Mouse (Mus musculus) heart, adult 9 months (tissue): Measurements from ENCODE around the gene Ssx2ip.
A peak's percentile ranks its signal among the peaks of the same experiment; 100 is the strongest.

ENCODE experiments used
- DNase-seq, 2 experiments: peaks; one replicate each; pipeline ENCODE4 v3.0.0; 2022; ENCODE audit warnings: low spot score in 2 of 2

The Ssx2ip gene

DNA sequence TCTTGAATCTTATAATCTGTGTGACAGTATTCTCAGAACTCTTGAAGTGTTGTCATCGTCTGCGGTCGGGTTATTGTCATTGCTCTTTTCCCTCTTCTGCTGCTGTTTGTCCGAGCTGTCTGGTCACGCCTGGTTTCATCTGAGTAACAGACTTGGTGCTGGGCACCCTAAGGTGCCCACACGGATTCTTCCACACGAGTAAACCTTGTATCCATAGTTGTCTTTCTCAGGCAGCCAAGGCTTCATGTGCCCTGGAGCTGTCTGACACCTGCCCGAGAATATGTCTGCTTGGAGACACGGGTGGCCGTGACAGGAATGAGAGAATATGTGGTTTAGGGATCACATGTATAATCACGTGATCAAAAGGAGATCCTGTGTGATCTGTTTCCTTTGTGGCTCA is 31.1 kb downstream of the Ssx2ip start:
- no peak for DNase-seq

DNA sequence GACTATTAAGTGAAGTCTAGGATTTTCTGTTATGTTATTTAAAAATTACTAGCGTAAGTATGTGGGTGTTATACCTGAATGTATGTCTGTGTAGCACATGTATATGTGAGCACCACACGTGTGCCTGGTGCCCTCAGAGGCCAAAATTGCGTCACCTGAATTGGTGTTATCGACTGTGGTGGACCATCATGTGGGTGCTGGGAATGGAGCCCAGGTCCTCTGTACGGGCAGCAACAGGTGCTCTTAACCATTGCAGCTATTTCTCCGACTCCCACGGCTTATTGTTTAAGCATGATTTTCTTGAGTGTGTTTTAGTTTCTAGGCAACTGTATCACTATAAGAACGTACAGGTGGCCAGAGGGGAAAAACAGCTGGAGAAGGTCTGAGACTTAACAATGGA is 31.7 kb downstream of the Ssx2ip start:
- DNase-seq, result no peak

DNA sequence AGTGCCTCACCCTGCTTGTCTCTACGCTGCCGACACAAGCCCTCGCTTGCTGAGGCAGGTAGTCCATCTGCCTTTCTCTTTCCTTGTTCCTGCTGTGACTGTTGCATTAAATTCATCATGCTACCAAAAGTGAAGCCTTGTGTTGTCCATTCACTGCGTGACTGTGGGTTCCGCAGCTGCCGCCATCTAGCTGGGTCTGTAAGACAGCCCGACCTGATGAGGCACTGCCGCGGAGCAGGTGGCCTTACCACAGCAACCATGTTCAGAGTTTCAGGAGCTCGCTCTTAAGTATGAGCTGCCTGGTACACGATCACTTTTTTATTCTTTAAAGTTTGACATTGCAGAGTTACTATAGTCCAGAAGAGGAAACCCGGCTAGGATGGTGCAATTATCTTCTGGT is 35.6 kb downstream of the Ssx2ip start:
- no peak for DNase-seq

DNA sequence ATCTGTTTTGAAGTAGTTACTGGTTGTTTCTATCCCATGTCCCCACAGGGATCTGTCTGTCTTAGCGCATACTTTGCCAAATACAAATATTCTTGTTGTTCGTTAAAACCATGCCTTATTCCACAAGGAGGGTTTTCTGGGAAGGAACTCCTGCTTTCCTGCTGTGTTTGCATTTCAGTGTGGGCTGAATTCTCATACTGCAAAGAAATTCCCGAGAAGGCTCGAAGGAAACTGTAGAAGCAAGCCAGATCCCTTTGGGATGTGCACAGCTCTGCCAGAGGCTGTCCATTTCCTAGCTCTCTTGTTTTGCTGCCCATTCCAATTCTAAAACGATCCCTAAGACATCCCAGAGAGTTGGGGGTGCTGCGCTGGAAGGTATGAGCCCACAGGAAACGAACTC is 36.0 kb downstream of the Ssx2ip start:
- DNase-seq, result no peak

DNA sequence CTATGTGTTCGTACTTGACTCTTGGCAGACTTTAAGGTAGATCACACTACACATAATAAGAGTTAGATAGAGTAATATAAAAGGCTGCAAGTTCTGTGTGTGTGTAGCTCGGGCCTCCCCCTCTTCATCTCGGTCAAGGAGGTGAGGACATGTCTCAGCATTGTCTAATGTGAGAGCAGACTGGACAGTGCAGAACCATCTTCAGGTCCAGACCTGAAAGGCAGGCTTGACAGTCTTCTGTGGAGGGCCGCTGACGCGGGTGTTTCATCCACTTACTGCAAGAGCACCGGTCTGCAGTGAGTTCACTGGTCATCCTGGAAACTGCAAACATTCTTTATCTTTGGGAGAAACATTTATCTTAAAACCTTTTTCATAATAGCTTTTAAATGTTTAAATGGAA is 38.0 kb downstream of the Ssx2ip start:
- DNase-seq, result no peak

DNA sequence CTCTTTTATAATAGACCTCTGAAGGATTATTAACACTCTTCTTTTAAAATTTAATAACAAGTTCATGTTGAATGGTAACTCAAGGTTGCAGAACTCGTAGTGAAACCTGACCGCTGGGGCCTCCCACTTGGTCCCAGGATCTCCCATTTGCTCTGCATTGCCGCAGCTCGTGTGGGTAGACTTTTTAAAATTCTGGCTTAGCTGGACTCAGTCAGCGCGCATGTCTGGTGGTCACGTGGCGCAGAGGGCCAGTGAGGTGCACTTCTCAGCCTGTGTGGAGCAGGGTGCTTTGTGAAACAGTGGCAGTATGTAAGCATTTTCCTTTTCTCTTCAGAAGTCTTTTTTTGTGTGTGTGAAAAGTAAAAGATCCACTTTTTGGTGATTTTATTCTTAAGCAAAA is 38.5 kb downstream of the Ssx2ip start:
- DNase-seq, result no peak

DNA sequence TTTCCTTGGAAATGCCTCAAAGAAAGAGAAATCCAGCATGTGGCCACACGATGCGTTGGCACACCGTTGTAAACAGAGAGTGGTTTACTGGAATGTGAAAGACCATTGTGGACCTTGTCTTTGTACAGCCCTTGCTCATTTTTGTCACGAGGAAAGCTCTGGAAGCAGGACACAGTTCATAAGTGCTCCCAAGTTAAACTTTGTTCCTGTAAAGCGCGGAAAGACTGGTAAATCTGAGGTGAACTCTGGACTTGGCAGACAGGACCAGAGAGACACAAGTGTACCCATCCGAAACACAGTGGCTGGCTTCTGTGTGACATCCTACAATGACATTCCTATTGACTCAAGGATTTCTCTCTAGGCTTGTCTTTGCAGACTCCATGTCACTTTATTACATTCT is 38.9 kb downstream of the Ssx2ip start:
- no peak for DNase-seq

DNA sequence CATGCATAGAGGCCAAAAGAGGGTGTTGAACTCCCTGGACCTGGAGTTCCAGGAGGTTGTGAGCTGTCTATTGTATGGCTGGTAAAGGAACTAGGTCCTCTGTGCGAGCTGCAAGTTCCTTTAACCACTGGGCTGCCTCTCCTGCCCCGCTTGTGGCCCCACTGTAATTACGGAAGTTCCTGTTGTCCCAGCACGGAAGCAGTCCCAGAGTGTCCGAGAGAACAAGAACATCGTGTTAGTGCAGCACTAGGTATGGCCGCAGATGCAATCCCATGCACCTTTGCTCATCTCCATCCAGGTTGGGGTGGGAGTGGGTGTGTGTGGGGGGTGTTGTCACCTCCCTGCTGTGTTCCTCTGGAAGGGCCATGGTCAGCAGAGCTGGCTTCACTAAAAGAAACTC is 40.4 kb downstream of the Ssx2ip start:
- no peak for DNase-seq

DNA sequence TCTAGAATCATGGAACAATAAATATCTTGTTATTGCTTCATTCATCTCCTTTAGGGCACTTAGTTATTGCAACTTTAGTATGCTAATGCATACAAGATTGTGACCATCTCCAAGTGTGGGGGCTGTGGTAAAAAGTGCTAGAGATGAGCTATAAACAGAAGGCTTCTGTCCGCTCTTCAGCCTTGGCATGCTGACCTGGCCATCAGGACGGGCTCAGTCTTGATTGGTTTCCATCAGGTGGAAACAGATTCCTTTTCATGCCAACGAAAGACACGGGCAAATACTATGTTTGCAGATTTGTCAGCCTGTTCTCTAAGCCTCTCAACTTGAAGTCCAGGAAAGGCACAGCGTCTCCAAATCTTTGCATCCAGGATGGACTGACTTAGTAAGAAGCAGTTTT is 42.7 kb downstream of the Ssx2ip start:
- DNase-seq, result no peak

DNA sequence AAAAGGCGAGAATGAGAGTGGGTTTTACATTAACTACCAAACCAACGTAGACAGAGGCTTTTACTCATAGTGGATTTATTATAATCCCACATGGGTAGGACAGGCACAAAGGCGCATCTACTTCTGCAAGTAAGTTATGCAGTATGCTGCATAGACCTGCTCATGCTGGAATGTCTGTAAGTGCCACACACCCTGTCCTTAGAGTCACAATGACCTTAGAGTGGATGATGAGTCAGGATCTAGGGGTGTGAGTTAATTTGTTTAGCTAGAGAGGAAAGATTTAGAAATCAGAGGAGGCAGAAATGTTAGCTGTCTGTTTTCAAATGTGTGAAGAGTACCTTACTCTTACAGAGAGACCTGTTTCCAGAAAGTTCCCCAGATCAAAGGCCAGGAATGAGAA is 43.2 kb downstream of the Ssx2ip start:
- DNase-seq, result no peak

DNA sequence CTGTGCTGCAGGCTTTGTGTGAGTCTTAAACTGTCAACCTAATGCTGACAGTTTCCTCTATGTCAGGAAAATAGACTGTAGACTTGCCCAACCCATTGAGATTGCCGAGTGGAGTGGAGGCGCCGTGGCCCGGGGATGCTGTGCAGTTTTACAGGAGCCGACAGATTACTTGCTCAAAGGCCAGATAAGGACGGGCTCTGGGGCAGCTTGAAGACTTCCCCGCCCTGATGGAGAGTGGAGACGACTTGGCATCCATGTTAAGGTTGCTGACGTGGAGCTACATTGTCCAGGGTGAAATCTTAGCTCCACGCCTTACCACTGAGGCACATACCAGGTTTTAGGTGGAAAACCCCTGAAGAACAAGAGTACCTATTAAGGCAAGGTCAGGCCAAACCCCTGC is 43.9 kb downstream of the Ssx2ip start:
- no peak for DNase-seq

DNA sequence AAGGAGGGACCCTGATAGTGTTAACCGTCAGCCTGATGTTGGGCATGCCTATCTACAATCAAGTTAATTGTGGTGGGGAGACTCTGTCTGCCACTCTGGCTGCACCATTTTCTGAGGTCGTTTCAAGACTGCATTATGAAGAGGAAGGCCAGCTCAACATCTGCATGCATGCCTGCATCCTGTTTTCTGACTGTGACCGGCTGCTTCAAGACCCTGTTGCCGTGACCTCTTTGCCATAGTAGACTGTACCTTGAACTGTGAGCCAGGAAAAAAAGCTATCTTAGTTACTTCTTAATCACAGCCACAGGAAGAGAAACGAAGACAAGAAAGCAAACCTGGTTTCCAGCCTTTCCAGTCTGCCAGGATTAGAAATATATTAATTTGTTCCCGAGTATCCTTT is 44.5 kb downstream of the Ssx2ip start:
- DNase-seq, result no peak

DNA sequence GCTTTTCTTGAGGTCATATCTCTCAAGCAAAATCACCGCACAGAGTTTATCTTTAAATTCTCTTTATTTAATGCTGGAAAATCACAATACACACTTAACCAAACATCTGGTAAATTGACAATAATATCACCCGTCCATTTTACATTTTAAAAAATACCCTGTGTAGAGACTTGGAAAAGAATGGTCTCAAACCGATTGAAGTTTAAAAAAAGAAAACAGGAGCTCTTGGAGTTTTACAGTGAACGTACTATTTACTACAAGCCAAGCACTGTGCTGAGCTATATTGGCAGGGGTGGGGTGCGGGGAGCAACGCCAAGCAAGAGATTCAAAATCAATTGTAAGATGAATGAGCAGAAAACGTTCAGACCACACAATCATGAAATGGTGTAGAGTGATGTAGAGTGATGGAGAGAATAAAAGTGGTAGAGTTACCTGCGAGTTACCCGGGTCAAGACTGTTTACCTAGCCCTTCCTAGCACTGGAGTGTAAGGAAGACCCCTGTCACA is 45.4 kb downstream of the Ssx2ip start, which contains the start of gene Ctbs:
Gene Ctbs, plus strand, starts transcription at position 51 of the 506 bp plus-strand sequence.
- no peak for DNase-seq

DNA sequence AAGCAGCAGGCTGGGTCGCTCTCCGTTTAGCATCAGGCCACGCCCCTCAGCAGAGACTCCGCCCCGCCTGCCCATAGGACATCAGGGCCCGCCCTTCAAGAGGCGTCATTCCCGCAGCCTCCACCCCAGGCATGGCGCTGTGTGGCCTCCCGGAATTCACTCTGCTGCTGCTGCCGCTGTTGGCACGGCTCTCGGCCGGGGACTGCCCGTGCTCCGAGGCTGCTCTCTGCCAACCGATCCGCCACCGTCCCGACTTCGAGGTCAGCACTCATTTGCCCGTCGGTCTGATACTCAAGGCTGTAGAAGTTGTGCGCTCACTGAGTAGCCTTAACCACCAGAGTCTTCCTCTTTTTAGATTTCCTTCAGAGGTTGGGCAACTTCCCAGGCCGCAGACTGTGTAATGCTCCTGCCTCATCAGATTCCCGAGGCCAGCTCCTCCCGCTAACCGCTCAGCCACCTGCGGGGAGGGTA is 46.0 kb downstream of the Ssx2ip start:
- DNase-seq, result peak; percentile 91 to 92

DNA sequence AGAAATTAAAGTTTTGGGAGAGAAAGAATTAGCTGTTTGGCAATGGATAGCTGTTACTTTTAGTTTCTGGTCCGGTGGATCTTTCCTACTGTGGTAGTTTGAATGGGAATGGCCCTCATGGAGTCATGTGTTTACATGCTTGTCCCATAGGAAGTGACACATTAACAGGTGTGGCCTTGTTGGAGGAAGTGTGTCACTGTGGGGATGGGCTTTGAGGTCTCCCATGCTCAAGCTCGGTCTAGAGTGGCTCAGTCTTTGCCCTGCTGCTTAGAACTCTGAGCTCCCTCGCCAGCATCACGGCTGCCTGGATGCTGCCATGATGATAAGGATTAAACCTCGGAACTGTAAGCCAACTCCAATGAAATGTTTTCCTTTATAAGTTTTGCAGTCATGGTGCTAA is 46.9 kb downstream of the Ssx2ip start:
- DNase-seq, result no peak

DNA sequence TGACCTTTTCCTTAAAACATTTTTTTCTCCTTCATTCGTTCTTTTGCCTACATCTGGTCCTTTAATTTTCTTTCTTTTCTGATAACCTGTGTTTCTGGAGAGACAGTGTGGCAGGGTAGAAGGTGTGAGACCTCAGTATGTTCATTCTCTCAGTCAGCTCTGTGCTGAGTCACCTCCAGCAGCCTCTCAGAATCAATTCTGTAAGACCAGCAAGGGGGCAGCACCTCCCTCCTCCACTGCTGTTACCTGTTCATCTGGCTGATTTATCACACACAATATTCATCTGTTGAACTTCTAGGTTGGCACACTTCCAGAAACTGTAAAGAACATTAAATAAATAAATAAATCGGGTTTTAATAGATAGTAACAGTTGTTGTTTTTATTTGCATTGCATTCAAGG is 58.5 kb downstream of the Ssx2ip start:
- DNase-seq, result no peak

DNA sequence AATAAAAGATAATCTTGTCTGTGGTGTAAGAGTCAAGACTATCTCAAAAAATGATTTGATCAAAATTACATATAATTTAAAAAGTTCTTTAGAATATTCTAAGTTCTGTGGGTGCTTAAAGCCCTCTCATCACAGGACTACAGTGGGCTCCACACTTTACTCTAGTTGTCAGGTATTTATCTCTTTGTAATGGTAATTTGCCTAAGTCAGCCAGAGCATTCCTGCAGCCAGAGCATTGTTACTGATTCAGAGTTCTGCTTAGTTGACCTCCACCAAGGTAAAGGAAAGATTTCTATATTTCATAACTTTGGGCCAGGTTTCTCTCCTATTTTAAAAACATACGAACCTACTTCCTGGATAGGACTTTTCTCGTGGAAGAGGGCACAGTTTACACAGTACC is 64.8 kb downstream of the Ssx2ip start:
- no peak for DNase-seq

DNA sequence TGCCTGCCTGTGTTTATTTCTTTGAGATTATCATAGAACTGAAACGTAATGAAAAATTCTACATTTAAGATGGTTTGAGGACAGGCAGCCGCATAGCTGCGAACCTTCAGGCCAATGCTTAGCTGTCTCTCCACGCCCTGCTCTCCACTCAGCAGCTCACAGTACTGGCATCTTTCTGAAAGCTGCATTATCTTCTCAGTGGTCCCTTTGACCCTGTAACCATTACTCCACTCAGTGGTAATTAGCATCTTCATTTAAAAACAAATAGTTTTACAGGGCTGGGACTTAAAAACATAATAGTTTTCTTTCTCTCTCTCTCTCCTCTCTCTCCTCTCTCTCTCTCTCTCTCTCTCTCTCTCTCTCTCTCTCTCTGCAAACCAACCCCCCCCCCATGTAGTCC is 68.2 kb downstream of the Ssx2ip start:
- no peak for DNase-seq

DNA sequence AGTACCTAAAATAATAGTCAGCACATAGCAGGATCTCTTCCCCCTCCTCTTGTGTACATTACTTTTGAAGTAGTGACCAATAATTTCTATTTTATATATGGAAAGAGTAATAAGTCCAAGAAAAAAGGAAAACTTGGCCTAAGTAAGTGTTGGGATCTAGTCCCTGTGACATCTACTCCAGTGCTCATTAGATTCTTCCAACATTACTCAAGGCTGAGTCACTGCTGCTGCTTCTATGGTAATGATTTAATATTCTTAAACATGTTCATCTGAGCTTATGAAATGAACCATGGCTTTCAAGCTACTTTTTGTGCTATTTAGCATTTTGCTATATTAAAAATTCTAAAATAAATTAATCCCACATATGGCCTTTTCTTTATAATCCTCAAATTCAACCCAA is 69.3 kb downstream of the Ssx2ip start:
- DNase-seq, result no peak

DNA sequence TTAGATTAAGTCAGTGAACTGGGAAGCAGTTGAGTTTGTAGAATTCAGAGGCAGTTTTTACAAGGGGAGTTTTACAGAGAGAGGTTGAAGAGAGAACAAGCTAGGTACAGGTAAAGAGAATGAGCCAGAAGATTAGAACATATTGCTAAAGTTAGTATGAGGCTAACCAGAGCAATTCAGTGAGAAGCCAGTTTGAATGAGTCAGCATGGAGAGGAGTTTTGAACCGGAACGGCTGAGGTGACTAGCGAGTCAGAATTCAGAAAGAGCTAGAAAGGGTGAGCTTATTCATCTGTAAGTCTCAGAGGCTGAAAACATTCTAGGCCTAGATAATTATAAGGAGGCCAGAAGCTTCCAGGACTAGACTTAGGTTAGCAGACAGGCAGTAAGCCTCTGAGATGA is 70.0 kb downstream of the Ssx2ip start:
- DNase-seq, result no peak

DNA sequence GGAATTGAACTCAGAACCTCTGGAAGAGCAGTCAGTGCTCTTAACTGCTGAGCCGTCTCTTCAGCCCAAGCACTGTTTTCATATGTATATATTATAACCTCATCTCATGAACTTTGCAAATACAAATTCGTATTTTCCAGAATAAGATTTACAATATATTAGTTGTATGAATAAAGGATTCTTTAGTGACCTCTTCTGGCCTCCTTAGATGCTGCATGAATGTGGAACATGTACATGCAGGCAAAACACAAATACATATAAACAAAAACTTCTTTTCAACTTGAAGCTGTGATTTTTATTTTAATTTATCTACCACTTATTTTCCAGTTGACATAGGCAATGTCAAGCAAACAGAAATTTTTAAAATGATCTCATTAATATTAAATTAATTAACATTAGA is 77.6 kb downstream of the Ssx2ip start:
- no peak for DNase-seq

DNA sequence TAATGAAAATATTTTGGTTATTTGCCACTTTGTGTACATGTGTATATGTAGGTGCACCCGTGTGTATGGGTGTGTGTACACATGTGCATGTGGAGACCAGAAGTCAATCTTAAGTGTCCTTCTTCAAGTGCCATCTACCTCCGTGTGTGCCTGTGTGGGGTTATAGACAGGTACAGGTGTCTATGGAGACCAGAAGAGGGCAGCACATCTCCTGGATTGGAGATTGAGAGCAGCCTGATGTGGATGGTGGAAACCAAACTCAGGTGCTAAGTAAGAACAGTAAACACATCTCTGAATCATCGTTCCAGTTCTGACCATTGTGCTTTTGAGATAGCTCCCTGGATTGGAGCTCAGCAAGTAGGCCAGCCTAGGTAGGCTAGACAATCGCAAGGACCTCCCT is 82.0 kb downstream of the Ssx2ip start:
- DNase-seq, result no peak
